In the genomic region with DNA sequence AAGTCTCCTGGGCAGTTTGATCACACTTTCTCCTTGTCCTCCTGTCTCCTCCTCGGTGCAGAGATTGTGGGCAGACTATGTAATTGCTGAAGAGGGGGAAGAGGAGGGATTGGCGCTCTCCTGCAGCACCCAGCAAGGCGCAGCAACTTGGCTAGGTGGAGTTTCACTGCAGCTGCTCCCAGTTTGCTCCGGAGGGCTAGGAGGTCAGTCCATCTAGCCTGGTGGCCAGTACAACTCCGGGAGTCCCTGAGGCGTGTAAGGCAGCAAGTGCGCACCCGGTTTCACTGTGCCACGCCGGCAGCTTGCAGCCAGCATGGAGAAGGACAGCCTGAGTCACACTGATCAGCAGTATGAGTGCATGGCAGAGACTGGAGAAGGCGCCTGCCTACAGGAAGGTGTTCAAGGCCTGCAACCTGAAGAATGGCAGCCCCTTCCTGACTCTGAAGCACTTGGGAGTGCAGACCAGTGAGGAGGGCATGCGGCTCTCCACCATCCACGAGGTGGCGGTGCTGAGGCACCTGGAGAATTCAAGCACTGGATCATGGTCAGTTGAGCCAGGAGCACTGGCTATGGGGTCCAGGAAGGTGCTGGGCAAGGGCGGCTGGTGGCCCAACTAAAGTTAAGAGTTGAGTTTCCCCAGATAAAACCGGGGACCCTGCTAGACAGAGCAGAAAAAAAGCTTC, we compare ENCODE assay signal across 11 mouse cellular contexts. TPM values are rescaled to one million over a fixed set of nuclear protein-coding genes. Genes with fewer than 3 reads are reported as not detected.
A peak's percentile ranks its signal among the peaks of the same experiment; 100 is the strongest.
DNase-seq lines count a peak whose midpoint lies in the region; ATAC-seq and TF ChIP-seq lines count a peak whose summit lies in the region.
"Not testable (repeated sequence)": the region's sequence is repeated elsewhere in the genome, so short reads cannot be mapped to it uniquely, and the experiment has no call there.
"Had no signal": no experiment of that assay in that cellular context is flagged by ENCODE, and none has a peak within 500 bp of the region (broad histone marks: within the 10 kb centered on the region; RNA-seq: fewer than 3 reads in every experiment).

No protein-coding gene starts in this region.

- not testable (repeated sequence) for H3K27me3 ChIP-seq in embryonic facial prominence, embryonic 15.5 days; heart, embryonic 14.5 days (ENCODE audit: control insufficient read depth, insufficient read depth, low read length); intestine, postnatal 0 days (replicated peaks; ENCODE audit: control insufficient read depth, insufficient read depth, low read length); lung, embryonic 14.5 days (ENCODE audit: insufficient read depth, low read length); neural tube, embryonic 12.5 days (replicated peaks)

- H3K9me3 ChIP-seq in embryonic facial prominence, embryonic 15.5 days (replicated peaks); heart, embryonic 14.5 days (ENCODE audit: control insufficient read depth, low read length); intestine, postnatal 0 days (ENCODE audit: control insufficient read depth); lung, embryonic 14.5 days (ENCODE audit: low read depth, low read length); neural tube, embryonic 12.5 days: not testable (repeated sequence)

- not testable (repeated sequence) for H3K4me3 ChIP-seq in embryonic facial prominence, embryonic 15.5 days (replicated peaks); intestine, postnatal 0 days (ENCODE audit: low read depth, low read length); lung, embryonic 14.5 days (ENCODE audit: low read depth, low read length); neural tube, embryonic 12.5 days
- peak overlapping the region; percentile 20 to 30; a peak in 3 of 4 replicates for H3K4me3 ChIP-seq in heart, embryonic 14.5 days (ENCODE audit: control insufficient read depth in 1 of 2, insufficient read depth in 1 of 2, low read depth in 1 of 2, low read length in 2 of 2)

- H3K36me3 ChIP-seq in embryonic facial prominence, embryonic 15.5 days; heart, embryonic 14.5 days (ENCODE audit: control insufficient read depth, insufficient read depth, low read length); intestine, postnatal 0 days (ENCODE audit: control insufficient read depth, insufficient read depth); lung, embryonic 14.5 days (ENCODE audit: insufficient read depth); neural tube, embryonic 12.5 days: not testable (repeated sequence)

- H3K4me1 ChIP-seq in embryonic facial prominence, embryonic 15.5 days; heart, embryonic 14.5 days (ENCODE audit: control insufficient read depth in 2 of 2, insufficient read depth in 2 of 2, low read length in 2 of 2); intestine, postnatal 0 days (replicated peaks; ENCODE audit: control insufficient read depth, insufficient read depth, low read length); lung, embryonic 14.5 days (ENCODE audit: insufficient read depth); neural tube, embryonic 12.5 days: not testable (repeated sequence)

- DNase-seq in adrenal gland, postnatal 25 days = peak; percentile 2
- peak; percentile 1 to 2 for DNase-seq in layer of hippocampus, adult 8-10 months (ENCODE audit: low spot score in 2 of 2)
- peak; percentile 35 for DNase-seq in lung, embryonic 14.5 days

- ATAC-seq in embryonic facial prominence, embryonic 15.5 days (ENCODE audit: insufficient number of reproducible peaks, low FRiP score, low TSS enrichment, low read depth); heart, embryonic 14.5 days (ENCODE audit: insufficient number of reproducible peaks, insufficient read depth, low FRiP score, low read depth); intestine, postnatal 0 days; lung, embryonic 14.5 days (ENCODE audit: insufficient read depth); neural tube, embryonic 12.5 days (ENCODE audit: low FRiP score, low read depth): not testable (repeated sequence)

- peak overlapping the region; percentile 29 for H3K4me2 ChIP-seq in embryonic facial prominence, embryonic 15.5 days (replicated peaks)
- peak overlapping the region; percentile 56 for H3K4me2 ChIP-seq in heart, embryonic 14.5 days (ENCODE audit: low read length)
- peak overlapping the region; percentile 35 for H3K4me2 ChIP-seq in intestine, postnatal 0 days (replicated peaks; ENCODE audit: low read depth)
- H3K4me2 ChIP-seq in lung, embryonic 14.5 days = not testable (repeated sequence)
- peak overlapping the region; percentile 40 for H3K4me2 ChIP-seq in neural tube, embryonic 12.5 days (replicated peaks)

- not testable (repeated sequence) for H3K9ac ChIP-seq in embryonic facial prominence, embryonic 15.5 days; heart, embryonic 14.5 days (ENCODE audit: low read length); intestine, postnatal 0 days (ENCODE audit: low read depth, low read length); lung, embryonic 14.5 days; neural tube, embryonic 12.5 days

- 20% methylated on average over 12 of the region's 16 CpGs for WGBS in embryonic facial prominence, embryonic 15.5 days
- 3% methylated on average over 11 of the region's 16 CpGs for WGBS in heart, embryonic 14.5 days
- WGBS in intestine, postnatal 0 days = 9% methylated on average over 10 of the region's 16 CpGs
- 14% methylated on average over 11 of the region's 16 CpGs for WGBS in lung, embryonic 14.5 days
- WGBS in neural tube, embryonic 12.5 days = 29% methylated on average over 12 of the region's 16 CpGs

- TF ChIP-seq CTCF in intestine, postnatal 0 days (IDR thresholded peaks at IDR 0.05; ENCODE audit: low read depth) = peak; percentile 46
- peak; percentile 52 for TF ChIP-seq CTCF in lung, embryonic 14.5 days (IDR thresholded peaks at IDR 0.05; ENCODE audit: low read depth)

- not testable (repeated sequence) for H3K27ac ChIP-seq in embryonic facial prominence, embryonic 15.5 days (replicated peaks); heart, embryonic 14.5 days (replicated peaks in 1 of 2; ENCODE audit: control insufficient read depth in 1 of 2, insufficient read depth in 1 of 2, low read depth in 2 of 2, low read length in 2 of 2); intestine, postnatal 0 days (ENCODE audit: low read depth, low read length); lung, embryonic 14.5 days (ENCODE audit: low read depth); neural tube, embryonic 12.5 days

RNA-seq across cellular contexts. Expression of a gene that starts 17.5 kb away (rescaled TPM):
- not detected in 2 replicates for total RNA-seq in adrenal gland, postnatal 25 days (2021)
- polyA plus RNA-seq in embryonic facial prominence, embryonic 15.5 days (2015; fragmentation: Nextera tagmentation; extraction: Ambion mirVana) = not detected in 2 replicates
- polyA plus RNA-seq in heart, embryonic 14.5 days (2014; fragmentation: Nextera tagmentation; extraction: Ambion mirVana) = not detected in 2 replicates
- not detected in 2 replicates for polyA plus RNA-seq in intestine, postnatal 0 days (2015; fragmentation: Nextera tagmentation; extraction: Ambion mirVana)
- total RNA-seq in layer of hippocampus, adult 8-10 months (2022) = not detected
- not detected in 2 replicates for polyA plus RNA-seq in lung, embryonic 14.5 days (2014; fragmentation: Nextera tagmentation; extraction: Ambion mirVana)
- polyA plus RNA-seq in neural tube, embryonic 12.5 days (2016; fragmentation: Nextera tagmentation; extraction: Ambion mirVana) = not detected in 2 replicates
- total RNA-seq: ES-E14; heart, postnatal 25 days; left cerebral cortex, adult 8-10 months had no signal
- polyA plus RNA-seq: macrophage had no signal

RNA-seq across cellular contexts. Expression of a gene that starts 27.8 kb away (rescaled TPM):
- total RNA-seq in adrenal gland, postnatal 25 days (2021) = not detected in 2 replicates
- polyA plus RNA-seq in embryonic facial prominence, embryonic 15.5 days (2015; fragmentation: Nextera tagmentation; extraction: Ambion mirVana) = not detected in 2 replicates
- not detected in 2 replicates for polyA plus RNA-seq in heart, embryonic 14.5 days (2014; fragmentation: Nextera tagmentation; extraction: Ambion mirVana)
- not detected in 2 replicates for polyA plus RNA-seq in intestine, postnatal 0 days (2015; fragmentation: Nextera tagmentation; extraction: Ambion mirVana)
- not detected for total RNA-seq in layer of hippocampus, adult 8-10 months (2022)
- polyA plus RNA-seq in lung, embryonic 14.5 days (2014; fragmentation: Nextera tagmentation; extraction: Ambion mirVana) = not detected in 2 replicates
- not detected in 2 replicates for polyA plus RNA-seq in neural tube, embryonic 12.5 days (2016; fragmentation: Nextera tagmentation; extraction: Ambion mirVana)
- total RNA-seq: ES-E14; heart, postnatal 25 days; left cerebral cortex, adult 8-10 months had no signal
- polyA plus RNA-seq: macrophage had no signal

RNA-seq across cellular contexts. Expression of a gene that starts 39.4 kb away (rescaled TPM):
- not detected in 2 replicates for total RNA-seq in adrenal gland, postnatal 25 days (2021)
- not detected in 2 replicates for polyA plus RNA-seq in embryonic facial prominence, embryonic 15.5 days (2015; fragmentation: Nextera tagmentation; extraction: Ambion mirVana)
- not detected in 2 replicates for polyA plus RNA-seq in heart, embryonic 14.5 days (2014; fragmentation: Nextera tagmentation; extraction: Ambion mirVana)
- not detected in 2 replicates for polyA plus RNA-seq in intestine, postnatal 0 days (2015; fragmentation: Nextera tagmentation; extraction: Ambion mirVana)
- not detected for total RNA-seq in layer of hippocampus, adult 8-10 months (2022)
- not detected in 2 replicates for polyA plus RNA-seq in lung, embryonic 14.5 days (2014; fragmentation: Nextera tagmentation; extraction: Ambion mirVana)
- polyA plus RNA-seq in neural tube, embryonic 12.5 days (2016; fragmentation: Nextera tagmentation; extraction: Ambion mirVana) = not detected in 2 replicates
- total RNA-seq: ES-E14; heart, postnatal 25 days; left cerebral cortex, adult 8-10 months had no signal
- polyA plus RNA-seq: macrophage had no signal
